Mouse (Mus musculus) embryonic facial prominence, embryonic 14.5 days (tissue): ENCODE results near the gene Irx4. TPM values are rescaled to one million over a fixed set of nuclear protein-coding genes. Genes with fewer than 3 reads are reported as not detected.

ENCODE experiments used
- ATAC-seq: fragments of 200-750 bp; cut with Nextera tagmentation; 2 replicates; pipeline ENCODE4 v1.8.0; 2017; ENCODE audit warnings: low read depth, moderate number of reproducible peaks, moderate TSS enrichment
- DNase-seq: peaks from one replicate; pipeline ENCODE4 v3.0.0-alpha.2; 2015; ENCODE audit warnings: low spot score
- H3K27ac ChIP-seq: fragments of 300-500 bp; sonication (generic); replicated peaks from 2 replicates; pipeline ENCODE4 v1.5.1; 2014; ENCODE audit warnings: low read depth, mild to moderate bottlenecking, low read length, moderate library complexity
- H3K27me3 ChIP-seq: fragments of 300-500 bp; sonication (generic); replicated peaks from 2 replicates; pipeline ENCODE4 v1.6.1; 2014; ENCODE audit warnings: low read length; ENCODE audit not compliant: control insufficient read depth, insufficient read depth
- H3K36me3 ChIP-seq: fragments of 300-500 bp; sonication (generic); 2 replicates; pipeline ENCODE4 v1.6.1; 2014; ENCODE audit warnings: low read length, mixed read lengths; ENCODE audit not compliant: control insufficient read depth, insufficient read depth
- H3K4me1 ChIP-seq: fragments of 300-500 bp; sonication (generic); 2 replicates; pipeline ENCODE4 v1.6.1; 2014; ENCODE audit warnings: antibody characterized with exemption, low read length; ENCODE audit not compliant: control insufficient read depth, insufficient read depth
- H3K4me2 ChIP-seq: fragments of 300-500 bp; sonication (generic); 2 replicates; pipeline ENCODE4 v1.6.1; 2014; ENCODE audit warnings: low read depth, mild to moderate bottlenecking, low read length, moderate library complexity, mixed read lengths
- H3K4me3 ChIP-seq: fragments of 300-500 bp; sonication (generic); 2 replicates; pipeline ENCODE4 v1.5.1; 2014; ENCODE audit warnings: low read depth, mild to moderate bottlenecking, low read length
- H3K9ac ChIP-seq: fragments of 300-500 bp; sonication (generic); 2 replicates; pipeline ENCODE4 v1.6.1; 2014; ENCODE audit warnings: low read depth, mild to moderate bottlenecking, low read length, moderate library complexity, mixed read lengths
- H3K9me3 ChIP-seq: fragments of 300-500 bp; sonication (generic); 2 replicates; pipeline ENCODE4 v1.6.1; 2016; ENCODE audit warnings: low read length; ENCODE audit not compliant: control insufficient read depth
- WGBS: fragments of 180-500 bp; shearing (Covaris S2); extraction: QIAGEN DNeasy Blood & Tissue Kit; methylation state at CpG from one replicate; pipeline ENCODE4 v1.1.7; 2014; 5-methylcytosine and 5-hydroxymethylcytosine counted together
- polyA plus RNA-seq: library from polyadenylated mRNA; unstranded; fragments of >200 nt; fragmentation: Nextera tagmentation; extraction: Ambion mirVana; gene quantifications from 2 replicates; pipeline ENCODE4 v1.2.1, GENCODE M21; 2014

Irx4 gene
- polyA plus RNA-seq, 1 experiment from 2014 or later, result 4.6 TPM

DNA sequence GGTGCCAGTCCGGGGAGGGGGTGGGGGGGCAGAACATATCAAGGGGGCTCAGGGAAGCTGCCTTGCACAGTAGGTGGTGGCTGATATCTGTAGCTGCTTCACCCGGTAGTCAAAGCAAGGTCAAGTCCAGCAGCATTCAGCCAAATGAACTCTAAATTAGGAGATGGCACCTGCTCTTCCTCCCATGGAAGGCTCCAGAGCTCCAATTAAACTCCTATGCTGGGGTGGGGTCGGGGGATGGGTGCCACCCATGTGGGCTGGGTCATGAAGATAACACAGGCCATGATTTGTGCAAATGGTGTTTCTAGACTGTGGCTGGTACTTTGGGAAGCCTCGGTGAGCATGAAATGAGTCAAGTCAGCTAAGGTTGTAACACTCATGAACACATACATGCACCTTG lies 1.9 kb upstream of the Irx4 start:
- Histone ChIP-seq H3K9ac (no peak overlapping the region), H3K9me3 (no peaks in the 10 kb centered on the region), H3K4me3 (no peak overlapping the region), H3K27ac (no peak overlapping the region), H3K4me1 (0 out of 2 replicates have a peak, but pooled peaks cover 3% of the 10 kb centered on the region), H3K27me3 (peaks cover 76% of the 10 kb centered on the region), H3K4me2 (no peak overlapping the region), H3K36me3 (no peaks in the 10 kb centered on the region)
- no peak for DNase-seq
- no peak for ATAC-seq
- WGBS, result 48% methylated on average over 4 of the region's 4 CpGs

DNA sequence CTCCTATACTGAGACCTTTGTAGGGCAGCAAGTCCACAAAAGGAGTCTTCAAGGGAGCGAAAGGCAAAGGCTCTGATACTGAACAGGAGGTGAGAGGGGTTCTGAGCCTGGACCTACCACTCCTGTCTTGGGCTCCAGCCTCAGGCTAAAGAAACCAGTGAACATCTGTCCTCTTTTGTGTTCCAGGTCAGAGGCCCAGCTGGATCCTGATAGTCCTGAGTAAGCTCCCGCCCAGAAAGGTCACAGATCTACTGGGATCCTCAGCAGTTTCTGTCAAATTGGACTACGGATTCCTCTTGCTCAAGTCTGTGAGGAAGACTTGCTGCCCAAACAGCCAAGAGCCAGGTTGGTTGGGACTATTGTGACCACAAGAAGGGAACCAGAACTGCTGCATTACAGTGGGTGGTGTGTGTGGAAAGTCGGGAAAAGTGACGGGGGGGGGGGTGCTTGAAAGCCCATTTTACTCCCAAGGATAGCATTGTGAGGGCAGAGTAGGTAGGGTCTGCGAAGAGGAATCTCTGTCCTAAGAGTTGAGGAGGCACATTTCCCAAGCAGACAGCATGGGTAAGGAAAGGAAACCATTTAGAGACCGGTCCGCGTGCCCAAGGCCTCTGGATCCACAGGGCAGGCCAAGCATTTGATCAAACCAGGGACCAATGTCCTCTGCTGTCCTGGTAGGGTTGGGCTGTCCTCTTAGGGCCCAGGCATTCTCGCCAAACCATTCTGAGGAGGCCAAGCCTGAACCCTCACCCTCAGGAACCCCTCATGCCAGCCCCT lies 514 bp upstream of the Irx4 start:
- 0 out of 2 replicates have a peak, but pooled peaks cover 3% of the 10 kb centered on the region for H3K4me1 ChIP-seq
- H3K4me3 ChIP-seq, result peak overlapping the region; percentile 49
- peaks cover 86% of the 10 kb centered on the region for H3K27me3 ChIP-seq
- no peak overlapping the region; the same call in 1 of the 2 replicates for H3K9ac ChIP-seq
- H3K27ac ChIP-seq, result no peak overlapping the region
- no peaks in the 10 kb centered on the region for H3K36me3 ChIP-seq
- 16% methylated on average over 10 of the region's 10 CpGs for WGBS
- ATAC-seq (no peak), DNase-seq (no peak)
- H3K4me2 ChIP-seq, result peak overlapping the region; percentile 92
- no peaks in the 10 kb centered on the region for H3K9me3 ChIP-seq

DNA sequence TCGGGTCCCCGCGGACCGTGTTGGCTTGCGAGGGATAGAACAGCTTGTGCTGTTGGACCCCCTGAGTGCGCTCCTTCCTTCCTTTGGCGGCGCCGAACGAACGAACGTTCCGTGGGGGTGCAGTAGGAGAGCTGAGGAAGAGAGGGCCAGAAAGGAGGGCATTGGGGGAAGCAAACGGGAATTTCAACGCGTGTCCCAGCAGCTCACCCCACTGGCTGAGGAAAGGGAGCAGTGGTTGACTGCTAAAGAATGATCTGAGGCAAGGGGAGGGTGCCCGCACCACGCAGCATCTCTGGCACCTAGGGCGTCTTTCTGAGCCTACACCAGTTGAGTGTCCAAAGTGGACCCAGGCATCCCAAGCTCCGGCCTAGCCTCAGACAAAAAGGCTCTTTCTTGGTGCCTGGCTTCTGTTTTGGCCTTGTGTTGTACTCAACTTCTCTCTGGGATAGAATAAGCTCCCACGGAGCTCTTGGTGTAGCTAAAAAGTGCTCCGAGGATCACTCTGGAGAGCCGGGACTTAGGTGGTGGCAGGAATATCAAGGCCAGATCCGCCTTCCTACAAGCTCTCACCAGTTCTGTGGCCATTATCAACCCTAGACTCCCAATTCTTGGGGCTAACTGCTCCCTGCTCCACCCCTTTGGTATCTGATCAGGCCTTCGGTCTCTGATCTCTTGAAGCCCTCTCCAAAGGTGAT lies 904 bp downstream of the Irx4 start:
- peak overlapping the region; percentile 49 for H3K4me3 ChIP-seq
- H3K4me2 ChIP-seq, result peak overlapping the region; percentile 92
- peak overlapping the region; percentile 42; the same call in 1 of the 2 replicates for H3K9ac ChIP-seq
- ATAC-seq (no peak), DNase-seq (no peak)
- H3K27ac ChIP-seq, result no peak overlapping the region
- no peaks in the 10 kb centered on the region for H3K9me3 ChIP-seq
- H3K27me3 ChIP-seq, result peaks cover 94% of the 10 kb centered on the region
- WGBS, result 5% methylated on average over 24 of the region's 25 CpGs
- 0 out of 2 replicates have a peak, but pooled peaks cover 3% of the 10 kb centered on the region for H3K4me1 ChIP-seq
- no peaks in the 10 kb centered on the region for H3K36me3 ChIP-seq

DNA sequence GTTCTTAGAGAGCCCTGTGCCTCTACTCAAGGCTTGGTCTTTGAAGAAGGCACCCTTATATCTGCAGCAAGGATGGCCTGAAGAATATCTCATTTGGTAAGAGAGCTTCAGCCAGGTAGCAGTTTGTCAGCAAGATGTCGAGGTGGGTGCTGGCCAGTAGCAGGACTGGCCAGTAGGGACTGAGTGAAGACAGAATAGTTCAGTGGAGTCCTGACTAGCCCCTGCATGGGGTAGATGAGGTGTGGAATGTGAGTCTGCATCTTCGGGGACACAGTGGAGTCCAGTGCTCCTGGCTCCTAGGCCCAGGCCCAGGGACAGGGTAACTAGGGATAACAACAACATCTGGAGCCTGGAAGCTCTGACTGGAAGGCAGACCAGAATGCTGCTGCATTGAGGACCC lies 1.6 kb downstream of the Irx4 start:
- DNase-seq (no peak), ATAC-seq (no peak)
- Histone ChIP-seq H3K4me1 (0 out of 2 replicates have a peak, but pooled peaks cover 3% of the 10 kb centered on the region), H3K9ac (no peak overlapping the region), H3K9me3 (no peaks in the 10 kb centered on the region), H3K4me2 (peak overlapping the region; percentile 29; the same call in 1 of the 2 replicates), H3K27ac (no peak overlapping the region), H3K36me3 (no peaks in the 10 kb centered on the region), H3K27me3 (peaks cover 97% of the 10 kb centered on the region), H3K4me3 (peak overlapping the region; percentile 49; the same call in 1 of the 2 replicates)
- 11% methylated on average over 2 of the region's 2 CpGs for WGBS

DNA sequence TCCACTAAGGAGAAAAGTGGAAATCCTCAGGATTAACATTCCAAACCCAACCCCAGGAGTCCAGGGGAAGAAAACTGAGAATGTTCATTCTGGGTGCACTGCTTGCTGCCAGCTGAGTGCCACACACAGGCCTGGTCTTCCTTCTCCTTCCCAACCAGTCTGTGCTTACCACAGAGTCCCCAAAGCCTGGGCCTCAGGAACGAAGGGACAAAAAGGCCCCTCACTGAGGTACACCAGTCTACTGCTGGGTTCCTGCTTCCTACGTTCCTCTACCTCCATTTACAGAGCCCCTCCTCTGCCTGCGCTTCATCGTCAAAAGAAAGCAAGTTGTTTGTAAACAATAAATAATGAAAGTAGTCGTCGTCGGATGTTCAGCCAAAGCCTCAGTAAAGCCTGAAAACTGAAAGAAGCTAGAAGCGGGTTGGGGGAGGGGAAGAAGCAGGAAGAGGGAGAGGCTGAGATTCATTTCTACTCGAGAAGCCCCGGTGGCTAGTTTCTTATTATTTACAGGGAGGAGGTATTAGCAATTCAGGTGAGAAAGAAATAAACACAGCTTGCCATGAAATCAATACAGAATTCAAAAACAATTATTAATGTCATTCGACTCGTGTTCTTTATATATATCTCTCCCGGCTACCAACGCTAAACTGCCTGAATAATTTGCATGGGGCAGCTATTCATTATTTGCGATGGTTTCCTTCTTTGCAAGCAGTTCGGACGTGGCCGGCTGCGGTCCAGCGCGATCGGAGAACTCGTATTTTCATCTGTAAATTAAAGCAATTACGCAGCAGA lies 2.3 kb downstream of the Irx4 start:
- 3% methylated on average over 24 of the region's 24 CpGs for WGBS
- Histone ChIP-seq H3K27me3 (peaks cover 100% of the 10 kb centered on the region), H3K4me1 (0 out of 2 replicates have a peak, but pooled peaks cover 3% of the 10 kb centered on the region), H3K4me2 (peak overlapping the region; percentile 29), H3K4me3 (peak overlapping the region; percentile 49), H3K9me3 (no peaks in the 10 kb centered on the region), H3K9ac (0 out of 2 replicates have a peak overlapping the region, but pooled peaks have one; percentile 27), H3K27ac (no peak overlapping the region), H3K36me3 (no peaks in the 10 kb centered on the region)
- DNase-seq (no peak), ATAC-seq (no peak)

DNA sequence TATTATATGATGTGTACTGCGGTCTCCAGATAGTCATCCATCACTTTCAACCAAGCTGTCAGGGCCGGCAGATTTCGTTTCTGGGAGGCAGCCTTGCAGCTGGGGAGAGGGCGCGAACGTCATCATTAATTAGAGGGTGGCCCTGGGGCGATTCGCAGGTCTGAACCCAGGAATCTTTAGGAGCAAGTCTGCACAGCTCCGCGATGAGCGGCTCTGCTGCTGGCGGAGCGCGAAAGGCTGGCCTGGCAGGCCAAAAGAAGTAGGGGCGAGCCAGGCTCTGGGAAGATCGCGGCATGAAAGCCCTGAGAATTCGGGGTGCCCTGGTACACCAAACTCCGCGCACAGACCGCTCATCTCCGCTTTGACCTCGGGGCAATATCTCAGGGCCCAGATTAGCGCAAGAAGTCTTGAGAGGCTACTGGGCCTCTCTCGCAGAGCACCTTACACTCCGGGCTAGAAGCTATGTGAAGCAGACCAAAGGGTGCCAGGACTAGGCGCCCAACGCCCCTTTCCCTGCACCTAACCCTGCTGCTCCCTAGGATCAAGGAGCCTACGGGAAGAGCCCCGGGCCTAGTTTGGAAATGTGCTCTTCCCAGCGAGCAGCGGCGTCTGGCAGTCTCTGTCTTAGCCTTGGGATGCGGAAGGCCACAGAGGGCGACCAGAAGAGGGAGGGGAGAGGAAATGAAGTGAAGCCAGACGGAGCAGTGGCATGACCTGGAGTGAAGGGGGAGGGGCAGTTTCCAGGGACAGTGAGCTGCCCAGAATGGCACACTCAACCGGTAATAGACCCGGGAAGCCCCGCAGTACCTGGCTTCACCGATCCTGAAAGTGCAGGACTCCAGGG lies 3.1 kb downstream of the Irx4 start:
- 2% methylated on average over 40 of the region's 40 CpGs for WGBS
- peak overlapping the region; percentile 29 for H3K4me2 ChIP-seq
- H3K9ac ChIP-seq, result peak overlapping the region; percentile 27; the same call in 1 of the 2 replicates
- peak overlapping the region; percentile 49 for H3K4me3 ChIP-seq
- no peaks in the 10 kb centered on the region for H3K9me3 ChIP-seq
- DNase-seq (peak; percentile 29), ATAC-seq (no peak)
- no peak overlapping the region for H3K27ac ChIP-seq
- no peaks in the 10 kb centered on the region for H3K36me3 ChIP-seq
- H3K27me3 ChIP-seq, result peaks cover 100% of the 10 kb centered on the region
- 0 out of 2 replicates have a peak, but pooled peaks cover 3% of the 10 kb centered on the region for H3K4me1 ChIP-seq

DNA sequence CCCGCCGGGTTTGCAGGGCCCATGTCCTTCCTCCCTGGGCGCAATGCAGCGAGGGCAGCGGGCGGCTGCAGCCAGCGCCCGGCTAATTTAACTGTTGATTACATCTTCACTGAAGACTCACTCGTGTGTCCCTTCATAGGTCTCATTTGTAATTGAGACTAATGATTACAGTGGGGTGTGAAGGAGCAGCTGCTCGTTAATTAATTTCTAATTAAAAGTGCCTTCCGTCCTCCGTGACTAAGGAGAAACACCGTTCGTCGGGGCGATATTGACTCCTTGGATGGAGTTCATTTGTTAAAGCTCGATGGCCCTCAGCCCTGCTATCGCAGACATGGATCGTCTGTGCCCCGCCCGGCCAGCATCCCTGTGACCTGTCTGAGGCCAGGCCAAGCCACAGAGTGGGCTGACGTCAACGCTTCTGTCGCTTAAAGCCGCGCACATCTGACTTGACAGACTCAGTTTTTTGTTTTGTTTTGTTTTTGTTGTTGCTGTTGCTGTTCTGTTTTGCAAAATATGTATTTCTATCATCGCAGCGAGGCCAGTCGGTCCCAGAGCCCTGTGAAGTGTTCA lies 4.0 kb downstream of the Irx4 start:
- H3K4me2 ChIP-seq, result peak overlapping the region; percentile 29
- ATAC-seq (no peak), DNase-seq (no peak)
- H3K9ac ChIP-seq, result no peak overlapping the region
- WGBS, result 7% methylated on average over 26 of the region's 29 CpGs
- H3K4me3 ChIP-seq, result 0 out of 2 replicates have a peak overlapping the region, but pooled peaks have one; percentile 49
- H3K27ac ChIP-seq, result no peak overlapping the region
- H3K36me3 ChIP-seq, result no peaks in the 10 kb centered on the region
- H3K27me3 ChIP-seq, result peaks cover 100% of the 10 kb centered on the region
- peaks cover 8% of the 10 kb centered on the region; the same call in 1 of the 2 replicates for H3K4me1 ChIP-seq
- H3K9me3 ChIP-seq, result no peaks in the 10 kb centered on the region
